Mouse (Mus musculus) ES-Bruce4 (cell line): Measurements from ENCODE around the gene Scd4.

Experiments used
- CTCF ChIP-seq: IDR thresholded peaks from one replicate; pipeline ENCODE4 v1.8.1; 2011; ENCODE audit warnings: low read depth, low read length
- POLR2A ChIP-seq: IDR thresholded peaks from one replicate; pipeline ENCODE4 v1.8.1; 2011; ENCODE audit warnings: low read length; ENCODE audit not compliant: insufficient read depth

GRCm38 (mm10) chr19:44394972-44395371 lies 62.1 kb downstream of the Scd4 start:
- no peak for TF ChIP-seq CTCF
- TF ChIP-seq POLR2A = no peak
